Mouse (Mus musculus): ENCODE measurements around the gene Pkd1l1. TPM values are rescaled to one million over a fixed set of nuclear protein-coding genes. Genes with fewer than 3 reads are reported as not detected.

Gene Pkd1l1
- polyA plus RNA-seq, 1 experiment: not detected

- Histone ChIP-seq H3K79me2 (ENCODE audit: control insufficient read depth, insufficient read depth) (no peaks in the 10 kb centered on the region), H3K4me3 (no peak overlapping the region), H3K4me2 (ENCODE audit: low read depth) (no peak overlapping the region), H3ac (ENCODE audit: control insufficient read depth, insufficient read length) (no peak overlapping the region), H3K36me3 (ENCODE audit: control insufficient read depth, insufficient read depth) (no peaks in the 10 kb centered on the region), H3K27me3 (ENCODE audit: control insufficient read depth, insufficient read depth, insufficient read length) (no peaks in the 10 kb centered on the region)
- no peak for TF ChIP-seq SRF (IDR thresholded peaks at IDR 0.05; ENCODE audit: control insufficient read depth, insufficient read length, low read depth)
- TF ChIP-seq POLR2AphosphoS2 (IDR thresholded peaks at IDR 0.05; ENCODE audit: insufficient read length, low read depth): no peak
- TF ChIP-seq TCF3 (IDR thresholded peaks at IDR 0.05; ENCODE audit: insufficient read length, low read depth): no peak
- TF ChIP-seq USF1 (IDR thresholded peaks at IDR 0.05; ENCODE audit: low read depth): no peak
- no peak for TF ChIP-seq MYOG (IDR thresholded peaks at IDR 0.05; ENCODE audit: control insufficient read depth in 1 of 3, insufficient read depth in 1 of 3, insufficient read length in 2 of 3, low read depth in 2 of 3)
- TF ChIP-seq MAX (IDR thresholded peaks at IDR 0.05; ENCODE audit: low read depth): no peak
Observed at GRCm38 (mm10) chr11:8863955-8864675, 109.0 kb downstream of the Pkd1l1 start.

GRCm38 (mm10) chr11:8862426-8862825 lies 110.6 kb downstream of the Pkd1l1 start:
- Histone ChIP-seq H3K79me2 (ENCODE audit: control insufficient read depth, insufficient read depth) (no peaks in the 10 kb centered on the region), H3K4me3 (no peak overlapping the region), H3K27me3 (ENCODE audit: control insufficient read depth, insufficient read depth, insufficient read length) (no peaks in the 10 kb centered on the region), H3K4me2 (ENCODE audit: low read depth) (no peak overlapping the region), H3K36me3 (ENCODE audit: control insufficient read depth, insufficient read depth) (no peaks in the 10 kb centered on the region), H3ac (ENCODE audit: control insufficient read depth, insufficient read length) (no peak overlapping the region)
- TF ChIP-seq TCF12 (IDR thresholded peaks at IDR 0.05; ENCODE audit: insufficient read depth, poor library complexity, severe bottlenecking) (no peak), POLR2AphosphoS2 (IDR thresholded peaks at IDR 0.05; ENCODE audit: insufficient read length, low read depth) (no peak), MYOG (IDR thresholded peaks at IDR 0.05; ENCODE audit: control insufficient read depth in 1 of 3, insufficient read depth in 1 of 3, insufficient read length in 2 of 3, low read depth in 2 of 3) (no peak), CEBPB (IDR thresholded peaks at IDR 0.05; ENCODE audit: insufficient read depth, poor library complexity, severe bottlenecking) (no peak), POLR2A (IDR thresholded peaks at IDR 0.05; ENCODE audit: insufficient read length, low read depth) (no peak)

- Histone ChIP-seq H3K79me2 (ENCODE audit: control insufficient read depth, insufficient read depth) (no peaks in the 10 kb centered on the region), H3K4me2 (ENCODE audit: low read depth) (no peak overlapping the region), H3ac (ENCODE audit: control insufficient read depth, insufficient read length) (no peak overlapping the region), H3K27me3 (ENCODE audit: control insufficient read depth, insufficient read depth, insufficient read length) (no peaks in the 10 kb centered on the region), H3K4me3 (no peak overlapping the region), H3K36me3 (ENCODE audit: control insufficient read depth, insufficient read depth) (no peaks in the 10 kb centered on the region)
- TF ChIP-seq POLR2A (IDR thresholded peaks at IDR 0.05; ENCODE audit: insufficient read length, low read depth) (no peak), MAX (IDR thresholded peaks at IDR 0.05; ENCODE audit: low read depth) (no peak), CEBPB (IDR thresholded peaks at IDR 0.05; ENCODE audit: insufficient read depth, poor library complexity, severe bottlenecking) (no peak), REST (IDR thresholded peaks at IDR 0.05; ENCODE audit: insufficient read depth, insufficient read length) (no peak), E2F4 (IDR thresholded peaks at IDR 0.05; ENCODE audit: insufficient read depth) (no peak), TCF3 (IDR thresholded peaks at IDR 0.05; ENCODE audit: insufficient read length, low read depth) (no peak), SRF (IDR thresholded peaks at IDR 0.05; ENCODE audit: control insufficient read depth, insufficient read length, low read depth) (no peak), MYOG (IDR thresholded peaks at IDR 0.05; ENCODE audit: control insufficient read depth in 1 of 3, insufficient read depth in 1 of 3, insufficient read length in 2 of 3, low read depth in 2 of 3) (no peak)
Observed at GRCm38 (mm10) chr11:8861978-8862377, 111.1 kb downstream of the Pkd1l1 start.

GRCm38 (mm10) chr11:8860878-8861277 lies 112.2 kb downstream of the Pkd1l1 start:
- no peaks in the 10 kb centered on the region for H3K27me3 ChIP-seq (ENCODE audit: control insufficient read depth, insufficient read depth, insufficient read length)
- TF ChIP-seq MYOD1 (IDR thresholded peaks at IDR 0.05; ENCODE audit: control insufficient read depth in 1 of 3, insufficient read length in 2 of 3, low read depth in 2 of 3): no peak
- no peak for TF ChIP-seq E2F4 (IDR thresholded peaks at IDR 0.05; ENCODE audit: insufficient read depth)
- no peak for TF ChIP-seq MYOG (IDR thresholded peaks at IDR 0.05; ENCODE audit: control insufficient read depth in 1 of 3, insufficient read depth in 1 of 3, insufficient read length in 2 of 3, low read depth in 2 of 3)
- no peak for TF ChIP-seq CEBPB (IDR thresholded peaks at IDR 0.05; ENCODE audit: insufficient read depth, poor library complexity, severe bottlenecking)
- no peak for TF ChIP-seq TCF12 (IDR thresholded peaks at IDR 0.05; ENCODE audit: insufficient read depth, poor library complexity, severe bottlenecking)
- TF ChIP-seq TCF3 (IDR thresholded peaks at IDR 0.05; ENCODE audit: insufficient read length, low read depth): no peak
- no peak for TF ChIP-seq SRF (IDR thresholded peaks at IDR 0.05; ENCODE audit: control insufficient read depth, insufficient read length, low read depth)
- no peak for TF ChIP-seq POLR2A (IDR thresholded peaks at IDR 0.05; ENCODE audit: insufficient read length, low read depth)
- no peak overlapping the region for H3ac ChIP-seq (ENCODE audit: control insufficient read depth, insufficient read length)
- H3K79me2 ChIP-seq (ENCODE audit: control insufficient read depth, insufficient read depth): no peaks in the 10 kb centered on the region
- no peak overlapping the region for H3K4me2 ChIP-seq (ENCODE audit: low read depth)
- H3K4me3 ChIP-seq: no peak overlapping the region
- no peaks in the 10 kb centered on the region for H3K36me3 ChIP-seq (ENCODE audit: control insufficient read depth, insufficient read depth)

- no peak overlapping the region for H3ac ChIP-seq (ENCODE audit: control insufficient read depth, insufficient read length)
- H3K79me2 ChIP-seq (ENCODE audit: control insufficient read depth, insufficient read depth): no peaks in the 10 kb centered on the region
- H3K36me3 ChIP-seq (ENCODE audit: control insufficient read depth, insufficient read depth): no peaks in the 10 kb centered on the region
- H3K4me3 ChIP-seq: no peak overlapping the region
- no peak overlapping the region for H3K4me2 ChIP-seq (ENCODE audit: low read depth)
- no peaks in the 10 kb centered on the region for H3K27me3 ChIP-seq (ENCODE audit: control insufficient read depth, insufficient read depth, insufficient read length)
- TF ChIP-seq MAX (IDR thresholded peaks at IDR 0.05; ENCODE audit: low read depth) (no peak), CEBPB (IDR thresholded peaks at IDR 0.05; ENCODE audit: insufficient read depth, poor library complexity, severe bottlenecking) (no peak), POLR2A (IDR thresholded peaks at IDR 0.05; ENCODE audit: insufficient read length, low read depth) (no peak), TCF3 (IDR thresholded peaks at IDR 0.05; ENCODE audit: insufficient read length, low read depth) (no peak)
Observed at GRCm38 (mm10) chr11:8859868-8860267, 113.2 kb downstream of the Pkd1l1 start.

Measured in myocyte (in vitro differentiated cells).